In the genomic region with DNA sequence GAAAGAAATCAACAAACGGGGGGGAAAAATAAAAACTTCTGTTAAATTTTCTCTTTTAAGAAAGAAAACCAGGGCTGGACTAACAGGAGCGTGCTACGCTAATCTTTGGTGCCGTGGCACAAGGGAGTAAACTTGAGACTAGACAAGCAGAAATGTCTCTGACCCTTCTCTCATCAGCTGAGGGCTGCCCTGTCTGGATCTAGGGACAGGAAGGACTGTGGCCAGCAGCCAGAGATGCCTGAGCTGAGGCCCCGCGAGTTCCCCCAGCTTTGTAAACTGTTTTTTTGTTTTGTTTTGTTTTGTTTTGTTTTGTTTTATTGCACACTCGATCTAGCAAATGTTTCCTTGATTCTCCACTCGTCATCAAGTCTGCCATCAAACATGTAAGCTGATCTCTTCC, we compare ENCODE assay signal across 16 mouse cellular contexts.
DNase-seq lines count a peak whose midpoint lies in the region; ATAC-seq and TF ChIP-seq lines count a peak whose summit lies in the region.
"Had no signal": no experiment of that assay in that cellular context is flagged by ENCODE, and none has a peak within 500 bp of the region (broad histone marks: within the 10 kb centered on the region; RNA-seq: fewer than 3 reads in every experiment).

No protein-coding gene starts in this region.

- H3K27ac ChIP-seq in stomach, embryonic 14.5 days (ENCODE audit: low read length): peak overlapping the region; percentile 34; the same call in 1 of the 2 replicates
- H3K27ac ChIP-seq in stomach, postnatal 0 days (replicated peaks): no peak overlapping the region
- no peak overlapping the region for H3K27ac ChIP-seq in lung, postnatal 0 days (ENCODE audit: low read length)
- no peak overlapping the region for H3K27ac ChIP-seq in forebrain, postnatal 0 days (ENCODE audit: low read depth, low read length)
- H3K27ac ChIP-seq: midbrain, embryonic 12.5 days; neural tube, embryonic 12.5 days had no signal

- TF ChIP-seq EP300 in stomach, postnatal 0 days (optimal IDR thresholded peaks at IDR 0.05): no peak
- TF ChIP-seq EP300 in lung, postnatal 0 days (IDR thresholded peaks at IDR 0.05): no peak

- intact Hi-C loops in heart, postnatal 10 days (cut with DNase I): loop anchor here (5.0 kb wide), 3 partner anchors 271 to 1141 kb away; no protein-coding TSS in a partner anchor

- H3K4me3 ChIP-seq in stomach, embryonic 14.5 days (ENCODE audit: low read depth, low read length): no peak overlapping the region
- no peak overlapping the region for H3K4me3 ChIP-seq in stomach, postnatal 0 days (ENCODE audit: low read depth, low read length)
- H3K4me3 ChIP-seq in lung, postnatal 0 days (ENCODE audit: low read depth, low read length): no peak overlapping the region
- no peak overlapping the region for H3K4me3 ChIP-seq in forebrain, postnatal 0 days (ENCODE audit: low read depth, low read length)
- H3K4me3 ChIP-seq: embryonic facial prominence, embryonic 13.5 days; midbrain, embryonic 12.5 days; neural tube, embryonic 12.5 days had no signal

- H3K9me3 ChIP-seq in stomach, embryonic 14.5 days (ENCODE audit: control insufficient read depth, low read depth, low read length): no peaks in the 10 kb centered on the region
- no peaks in the 10 kb centered on the region for H3K9me3 ChIP-seq in stomach, postnatal 0 days (ENCODE audit: control insufficient read depth, low read length)
- H3K9me3 ChIP-seq in lung, postnatal 0 days (ENCODE audit: low read length): no peaks in the 10 kb centered on the region
- no peaks in the 10 kb centered on the region for H3K9me3 ChIP-seq in forebrain, postnatal 0 days (ENCODE audit: low read length)
- H3K9me3 ChIP-seq: embryonic facial prominence, embryonic 13.5 days; midbrain, embryonic 12.5 days; neural tube, embryonic 12.5 days had no signal

- no peak overlapping the region for H3K4me2 ChIP-seq in stomach, embryonic 14.5 days (replicated peaks; ENCODE audit: low read depth, low read length)
- no peak overlapping the region for H3K4me2 ChIP-seq in stomach, postnatal 0 days (replicated peaks; ENCODE audit: low read depth)
- H3K4me2 ChIP-seq in lung, postnatal 0 days (replicated peaks; ENCODE audit: low read depth, low read length): no peak overlapping the region
- no peak overlapping the region for H3K4me2 ChIP-seq in forebrain, postnatal 0 days (ENCODE audit: low read depth)
- H3K4me2 ChIP-seq: embryonic facial prominence, embryonic 13.5 days; midbrain, embryonic 12.5 days had no signal

- no peak for TF ChIP-seq CTCF in stomach, postnatal 0 days (IDR thresholded peaks at IDR 0.05; ENCODE audit: low read depth)
- TF ChIP-seq CTCF in lung, postnatal 0 days (IDR thresholded peaks at IDR 0.05): no peak
- no peak for TF ChIP-seq CTCF in forebrain, postnatal 0 days (IDR thresholded peaks at IDR 0.05; ENCODE audit: low read depth)

- no peaks in the 10 kb centered on the region for H3K4me1 ChIP-seq in stomach, embryonic 14.5 days (ENCODE audit: control insufficient read depth, insufficient read depth, low read length)
- H3K4me1 ChIP-seq in stomach, postnatal 0 days (replicated peaks; ENCODE audit: control insufficient read depth, insufficient read depth): no peaks in the 10 kb centered on the region
- no peaks in the 10 kb centered on the region for H3K4me1 ChIP-seq in lung, postnatal 0 days (ENCODE audit: insufficient read depth, low read depth, low read length)
- H3K4me1 ChIP-seq in forebrain, postnatal 0 days (ENCODE audit: insufficient read depth): no peaks in the 10 kb centered on the region
- H3K4me1 ChIP-seq: midbrain, embryonic 12.5 days; neural tube, embryonic 12.5 days had no signal

- no peak for ATAC-seq in stomach, embryonic 14.5 days (ENCODE audit: insufficient number of reproducible peaks, insufficient read depth, low FRiP score, low read depth)
- ATAC-seq in stomach, postnatal 0 days (ENCODE audit: low FRiP score, low TSS enrichment): no peak
- 0 out of 2 replicates have a peak, but pooled peaks have one; percentile 16 for ATAC-seq in lung, postnatal 0 days
- ATAC-seq in CD4-positive, CD25-positive, alpha-beta regulatory T cell, adult 4 months: no peak
- ATAC-seq in forebrain, postnatal 0 days: no peak

- peak; percentile 10 for DNase-seq in heart, postnatal 4 days
- DNase-seq in heart, postnatal 10 days: no peak
- DNase-seq in stomach, postnatal 0 days (ENCODE audit: low spot score): no peak
- DNase-seq in lung, postnatal 0 days (ENCODE audit: low spot score): peak; percentile 18
- no peak for DNase-seq in forebrain, postnatal 0 days
- no peak for DNase-seq in c-Kit-positive CD71-positive TER-119-positive erythroid progenitor cells, embryonic 14.5 days (ENCODE audit: low spot score)
- DNase-seq: adrenal gland, postnatal 36 days; B cell, adult 2 months; cerebellum, adult 11-12 months; layer of hippocampus, adult 9-11 months had no signal

- no peaks in the 10 kb centered on the region for H3K36me3 ChIP-seq in stomach, embryonic 14.5 days (ENCODE audit: control insufficient read depth, insufficient read depth, low read length)
- no peaks in the 10 kb centered on the region for H3K36me3 ChIP-seq in stomach, postnatal 0 days (ENCODE audit: control insufficient read depth, insufficient read depth, low read length)
- H3K36me3 ChIP-seq in lung, postnatal 0 days (ENCODE audit: insufficient read depth, low read length): no peaks in the 10 kb centered on the region
- no peaks in the 10 kb centered on the region for H3K36me3 ChIP-seq in forebrain, postnatal 0 days (ENCODE audit: insufficient read depth)
- H3K36me3 ChIP-seq: embryonic facial prominence, embryonic 13.5 days; G1E; midbrain, embryonic 12.5 days; neural tube, embryonic 12.5 days had no signal

- no peaks in the 10 kb centered on the region for H3K27me3 ChIP-seq in stomach, embryonic 14.5 days (ENCODE audit: control insufficient read depth, insufficient read depth, low read length)
- no peaks in the 10 kb centered on the region for H3K27me3 ChIP-seq in stomach, postnatal 0 days (ENCODE audit: control insufficient read depth, insufficient read depth, low read length)
- H3K27me3 ChIP-seq in lung, postnatal 0 days (replicated peaks; ENCODE audit: insufficient read depth, low read length): no peaks in the 10 kb centered on the region
- no peaks in the 10 kb centered on the region for H3K27me3 ChIP-seq in forebrain, postnatal 0 days (ENCODE audit: insufficient read depth, low read length)
- H3K27me3 ChIP-seq: embryonic facial prominence, embryonic 13.5 days; midbrain, embryonic 12.5 days; neural tube, embryonic 12.5 days had no signal

- no peak overlapping the region for H3K9ac ChIP-seq in stomach, embryonic 14.5 days (replicated peaks; ENCODE audit: low read depth, low read length)
- H3K9ac ChIP-seq in stomach, postnatal 0 days (ENCODE audit: low read length): no peak overlapping the region
- H3K9ac ChIP-seq in lung, postnatal 0 days (replicated peaks; ENCODE audit: low read depth): no peak overlapping the region
- H3K9ac ChIP-seq in forebrain, postnatal 0 days: no peak overlapping the region
- H3K9ac ChIP-seq: embryonic facial prominence, embryonic 13.5 days; midbrain, embryonic 12.5 days; neural tube, embryonic 12.5 days had no signal

- WGBS in stomach, embryonic 14.5 days: 54% methylated on average over 8 of the region's 8 CpGs
- WGBS in stomach, postnatal 0 days: 53% methylated on average over 8 of the region's 8 CpGs
- 28% methylated on average over 8 of the region's 8 CpGs for WGBS in lung, postnatal 0 days
- 69% methylated on average over 8 of the region's 8 CpGs for WGBS in forebrain, postnatal 0 days

Comparison
In these comparisons a context has a peak if more than half of its experiments do, and no peak if none do; other contexts are left out.
1. DNase-seq: peak in heart, postnatal 4 days (single experiment) and lung, postnatal 0 days (single experiment); none in heart, postnatal 10 days (0 of 2), stomach, postnatal 0 days (single experiment), forebrain, postnatal 0 days (single experiment) and c-Kit-positive CD71-positive TER-119-positive erythroid progenitor cells, embryonic 14.5 days (single experiment).